Mouse (Mus musculus): ENCODE measurements around the gene Zdhhc11. TPM values are rescaled to one million over a fixed set of nuclear protein-coding genes. Genes with fewer than 3 reads are reported as not detected.
A peak's percentile ranks its signal among the peaks of the same experiment; 100 is the strongest.

Zdhhc11 gene
- total RNA-seq (2021) = not detected
- long read RNA-seq, experiment 1 = 0 reads
- long read RNA-seq, experiment 2 = 0 reads

- no peak for DNase-seq (ENCODE audit: extremely low spot score in 1 of 2, low spot score in 2 of 2)
- H3K4me3 ChIP-seq = no peak within 1 kb of the TSS
- no peak within 1 kb of the TSS for H3K27ac ChIP-seq
- no peak for TF ChIP-seq CTCF (IDR thresholded peaks at IDR 0.05)
- intact Hi-C loops (cut with DNase I) = loop anchor here (10.0 kb wide), 1 partner anchor 221 kb away; no protein-coding TSS in a partner anchor
Measured at GRCm38 (mm10) chr13:73963551-73963950, at the start of gene Zdhhc11. Gene Zdhhc11 (plus strand): TSS chr13:73963851.

- DNase-seq (ENCODE audit: extremely low spot score in 1 of 2, low spot score in 2 of 2) = no peak
- Histone ChIP-seq H3K27ac (no peak overlapping the region), H3K4me3 (no peak overlapping the region)
- intact Hi-C loops (cut with DNase I) = no loop called here
- no peak for TF ChIP-seq CTCF (IDR thresholded peaks at IDR 0.05)
Measured at GRCm38 (mm10) chr13:73932201-73932600, 31.4 kb upstream of the Zdhhc11 start.

- TF ChIP-seq CTCF (IDR thresholded peaks at IDR 0.05) = no peak
- Histone ChIP-seq H3K27ac (no peak overlapping the region), H3K4me3 (peak overlapping the region; percentile 59)
- intact Hi-C loops (cut with DNase I) = no loop called here
- DNase-seq (ENCODE audit: extremely low spot score in 1 of 2, low spot score in 2 of 2) = no peak
Measured at GRCm38 (mm10) chr13:73936938-73937320, 26.7 kb upstream of the Zdhhc11 start.

GRCm38 (mm10) chr13:73937321-73938176 lies 26.1 kb upstream of the Zdhhc11 start, which contains the start of the genes Trip13 and Brd9:
Gene Trip13 (minus strand): TSS chr13:73937784.
Gene Brd9 (plus strand): TSS chr13:73937811.
- intact Hi-C loops (cut with DNase I) = no loop called here
- Histone ChIP-seq H3K4me3 (peak within 1 kb of the TSS; percentile 59), H3K27ac (peak within 1 kb of the TSS; percentile 90)
- DNase-seq (ENCODE audit: extremely low spot score in 1 of 2, low spot score in 2 of 2) = peak; percentile 88 to 90
- no peak; the same call in 1 of the 2 replicates for TF ChIP-seq CTCF (IDR thresholded peaks at IDR 0.05)

- Histone ChIP-seq H3K27ac (peak overlapping the region; percentile 90), H3K4me3 (peak overlapping the region; percentile 59)
- no peak for TF ChIP-seq CTCF (IDR thresholded peaks at IDR 0.05)
- DNase-seq (ENCODE audit: extremely low spot score in 1 of 2, low spot score in 2 of 2) = no peak
- intact Hi-C loops (cut with DNase I) = no loop called here
Measured at GRCm38 (mm10) chr13:73938177-73938560, 25.5 kb upstream of the Zdhhc11 start.

GRCm38 (mm10) chr13:73939101-73939500 lies 24.6 kb upstream of the Zdhhc11 start:
- no peak for TF ChIP-seq CTCF (IDR thresholded peaks at IDR 0.05)
- intact Hi-C loops (cut with DNase I) = no loop called here
- Histone ChIP-seq H3K27ac (no peak overlapping the region), H3K4me3 (no peak overlapping the region)
- DNase-seq (ENCODE audit: extremely low spot score in 1 of 2, low spot score in 2 of 2) = no peak

GRCm38 (mm10) chr13:73944606-73945005 lies 19.0 kb upstream of the Zdhhc11 start:
- no peak for TF ChIP-seq CTCF (IDR thresholded peaks at IDR 0.05)
- H3K4me3 ChIP-seq = no peak overlapping the region
- no peak overlapping the region for H3K27ac ChIP-seq
- intact Hi-C loops (cut with DNase I) = no loop called here
- no peak for DNase-seq (ENCODE audit: extremely low spot score in 1 of 2, low spot score in 2 of 2)

- H3K4me3 ChIP-seq = no peak overlapping the region
- intact Hi-C loops (cut with DNase I) = no loop called here
- no peak for DNase-seq (ENCODE audit: extremely low spot score in 1 of 2, low spot score in 2 of 2)
- TF ChIP-seq CTCF (IDR thresholded peaks at IDR 0.05) = no peak
- peak overlapping the region; percentile 72 for H3K27ac ChIP-seq
Measured at GRCm38 (mm10) chr13:73953551-73954130, 10.0 kb upstream of the Zdhhc11 start.

GRCm38 (mm10) chr13:73954666-73955065 lies 9.0 kb upstream of the Zdhhc11 start:
- Histone ChIP-seq H3K4me3 (no peak overlapping the region), H3K27ac (0 out of 2 replicates have a peak overlapping the region, but pooled peaks have one; percentile 7)
- no peak for TF ChIP-seq CTCF (IDR thresholded peaks at IDR 0.05)
- no peak for DNase-seq (ENCODE audit: extremely low spot score in 1 of 2, low spot score in 2 of 2)
- intact Hi-C loops (cut with DNase I) = no loop called here

GRCm38 (mm10) chr13:73955531-73955930 lies 8.1 kb upstream of the Zdhhc11 start:
- TF ChIP-seq CTCF (IDR thresholded peaks at IDR 0.05) = no peak
- no peak for DNase-seq (ENCODE audit: extremely low spot score in 1 of 2, low spot score in 2 of 2)
- Histone ChIP-seq H3K4me3 (no peak overlapping the region), H3K27ac (no peak overlapping the region)
- intact Hi-C loops (cut with DNase I) = no loop called here

GRCm38 (mm10) chr13:73960117-73960652 lies 3.5 kb upstream of the Zdhhc11 start:
- no peak for DNase-seq (ENCODE audit: extremely low spot score in 1 of 2, low spot score in 2 of 2)
- no peak for TF ChIP-seq CTCF (IDR thresholded peaks at IDR 0.05)
- Histone ChIP-seq H3K4me3 (no peak overlapping the region), H3K27ac (no peak overlapping the region; the same call in 1 of the 2 replicates)
- intact Hi-C loops (cut with DNase I) = loop anchor here (10.0 kb wide), 1 partner anchor 225 kb away; no protein-coding TSS in a partner anchor

GRCm38 (mm10) chr13:73961177-73961576 lies 2.5 kb upstream of the Zdhhc11 start:
- DNase-seq (ENCODE audit: extremely low spot score in 1 of 2, low spot score in 2 of 2) = no peak
- peak overlapping the region; percentile 60; the same call in 1 of the 2 replicates for H3K27ac ChIP-seq
- no peak overlapping the region for H3K4me3 ChIP-seq
- intact Hi-C loops (cut with DNase I) = loop anchor here (10.0 kb wide), 1 partner anchor 224 kb away; no protein-coding TSS in a partner anchor
- TF ChIP-seq CTCF (IDR thresholded peaks at IDR 0.05) = peak; percentile 39
